Mouse (Mus musculus): ENCODE measurements at regions not wholly inside any gene's neighbourhood (a gene's known extent, or its start where the extent isn't known, plus 50 kb on each side); places are given as distances from the start of the nearest gene placed in this dataset.

DNA sequence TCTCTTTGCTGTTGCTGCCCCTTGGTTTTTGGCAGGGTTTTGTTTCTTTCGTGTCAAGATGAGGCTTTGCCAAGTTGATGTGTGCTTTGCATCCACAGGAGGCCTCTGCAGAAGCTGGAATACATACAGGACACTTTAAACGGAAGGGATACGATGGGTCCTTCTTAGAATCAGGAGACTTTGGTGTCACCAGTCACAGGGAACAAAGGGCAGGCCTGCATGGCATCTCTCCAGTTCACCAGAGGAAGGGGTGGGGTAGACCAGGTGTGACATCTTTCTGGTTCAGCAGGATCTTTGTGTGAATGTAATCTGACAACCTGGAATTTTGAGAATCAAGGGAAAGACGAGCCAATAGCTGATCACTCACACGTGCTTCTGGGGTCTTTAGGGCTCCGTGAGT, 284.5 kb upstream of the Runx1 start:
- intact Hi-C loops (cut with DNase I; ENCODE audit: low total_unique reads) = no loop called here
- no peak for DNase-seq

DNA sequence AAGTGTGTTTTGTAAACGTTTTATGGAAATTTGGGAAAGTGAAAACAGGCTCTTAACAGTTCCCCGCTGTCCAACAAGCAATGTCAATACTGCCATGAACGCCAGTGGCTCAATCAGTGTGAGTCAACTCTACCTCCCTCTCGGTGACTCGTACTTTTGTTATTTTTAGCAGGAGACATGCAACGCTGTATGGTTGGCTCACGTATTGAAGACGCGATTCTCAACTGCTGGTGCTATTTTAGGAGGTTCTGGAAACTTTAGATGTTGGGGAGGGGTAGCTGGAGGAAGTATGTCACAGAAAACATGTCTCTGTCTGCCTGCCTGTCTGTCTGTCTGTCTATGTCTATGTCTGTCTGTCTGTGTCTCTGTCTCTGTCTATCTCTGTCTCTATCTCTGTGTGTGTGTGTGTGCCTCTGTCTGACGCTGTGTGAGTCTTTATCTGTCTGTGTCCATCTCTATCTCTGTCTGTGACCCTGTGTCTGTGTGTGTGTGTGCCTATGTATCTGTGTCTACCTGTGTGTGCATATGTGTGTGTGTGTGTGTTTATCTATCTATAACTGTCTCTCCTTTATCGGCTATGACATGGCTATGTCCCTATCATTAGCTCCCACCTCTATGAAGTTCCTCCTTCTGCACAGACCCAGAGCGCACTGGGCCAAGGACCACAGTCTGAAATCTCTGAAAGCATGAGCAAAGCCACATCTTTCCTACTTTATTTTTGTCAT, 283.9 kb upstream of the Runx1 start:
- no peak for DNase-seq

DNA sequence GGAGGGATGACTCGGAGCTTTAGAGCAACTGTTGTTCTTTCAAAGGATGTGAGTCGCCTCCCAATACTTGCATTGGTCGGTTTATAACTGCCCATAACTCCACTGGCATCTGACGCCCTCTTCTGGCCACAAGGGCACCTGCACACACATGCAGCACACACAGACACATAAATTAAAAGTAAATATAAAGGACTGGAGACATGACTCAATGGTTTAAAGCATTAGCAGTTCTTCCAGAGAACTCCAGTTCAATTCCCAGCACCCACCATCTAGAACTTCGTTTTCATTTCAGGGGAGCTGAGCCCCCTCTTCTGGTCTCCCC, 281.5 kb upstream of the Runx1 start:
- DNase-seq = no peak
- intact Hi-C loops (cut with DNase I; ENCODE audit: low total_unique reads) = no loop called here

More for the DNA sequence above, 283.9 kb upstream of the Runx1 start:
- intact Hi-C loops (cut with DNase I; ENCODE audit: low total_unique reads) = no loop called here

DNA sequence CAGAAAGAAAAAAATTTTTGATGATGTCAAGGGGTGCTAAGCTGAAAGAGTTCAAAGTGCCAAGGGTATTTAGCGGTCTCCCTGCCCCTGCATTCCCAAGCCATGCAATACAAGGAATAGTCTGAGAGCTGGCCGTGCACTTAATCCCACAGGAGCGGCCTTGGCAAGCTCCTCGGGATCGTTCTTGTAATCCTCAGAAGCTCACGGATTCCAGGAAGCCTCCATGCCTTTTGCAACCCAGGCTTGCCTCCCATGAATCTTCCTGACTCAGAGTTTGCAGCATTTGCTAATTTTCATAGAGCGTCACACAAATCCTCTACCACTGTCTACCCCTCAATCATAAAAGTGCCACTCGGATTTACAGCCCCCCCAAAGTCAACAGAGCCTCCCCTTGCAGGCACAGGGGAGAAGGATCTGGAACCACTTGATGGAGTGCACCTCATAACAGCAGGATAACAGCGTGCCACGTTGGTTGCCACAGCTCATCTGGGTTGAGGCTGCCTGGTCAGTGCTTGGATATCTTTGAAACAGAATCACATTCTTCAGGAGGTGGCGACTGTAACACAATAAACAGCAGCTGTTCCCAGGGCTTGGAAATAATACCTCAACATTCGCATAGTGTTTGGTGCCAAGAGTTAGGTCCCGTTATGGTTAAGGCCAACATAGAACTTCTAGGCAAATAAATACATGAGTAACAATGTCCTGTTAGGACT, 281.0 kb upstream of the Runx1 start:
- peak; percentile 64 for DNase-seq
- intact Hi-C loops (cut with DNase I; ENCODE audit: low total_unique reads) = no loop called here

DNA sequence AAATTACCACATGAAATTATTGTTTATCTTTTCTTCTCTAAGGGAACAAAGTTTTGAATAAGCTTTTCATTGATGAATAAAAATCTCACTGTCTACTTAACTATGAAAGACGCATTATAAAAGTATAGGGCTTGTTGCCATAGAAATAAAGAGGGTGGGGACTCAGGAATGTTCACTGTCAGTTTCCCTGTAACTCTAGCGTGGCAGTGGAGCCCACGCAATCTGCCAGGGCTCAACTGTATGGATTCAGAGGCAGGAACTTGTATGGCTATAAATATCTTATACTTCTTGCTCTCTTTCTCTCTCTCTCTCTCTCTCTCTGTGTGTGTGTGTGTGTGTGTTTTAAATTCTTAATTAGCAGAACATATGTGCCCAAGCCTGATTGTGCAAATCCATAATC, 276.2 kb upstream of the Runx1 start:
- intact Hi-C loops (cut with DNase I; ENCODE audit: low total_unique reads) = no loop called here
- DNase-seq = no peak

DNA sequence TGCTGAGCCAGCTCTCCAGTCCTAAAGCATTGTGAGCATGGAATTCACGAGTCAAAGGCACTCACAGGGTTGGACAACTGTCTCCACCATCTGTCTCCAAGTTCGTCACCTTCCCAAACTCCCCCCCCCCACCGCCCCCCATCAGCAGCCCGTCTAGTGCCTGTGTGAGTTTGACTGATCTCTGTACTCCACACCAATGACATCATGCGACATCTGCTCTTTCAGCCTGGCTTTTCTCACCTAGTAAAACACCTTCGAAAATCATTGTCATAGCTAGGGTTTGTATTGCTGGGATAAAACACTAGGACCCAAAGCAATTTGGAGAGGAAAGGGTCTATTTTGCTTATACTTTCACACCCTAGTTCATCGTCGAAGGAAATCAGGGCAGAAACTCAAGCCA, 272.1 kb upstream of the Runx1 start:
- intact Hi-C loops (cut with DNase I; ENCODE audit: low total_unique reads) = no loop called here
- DNase-seq = no peak

DNA sequence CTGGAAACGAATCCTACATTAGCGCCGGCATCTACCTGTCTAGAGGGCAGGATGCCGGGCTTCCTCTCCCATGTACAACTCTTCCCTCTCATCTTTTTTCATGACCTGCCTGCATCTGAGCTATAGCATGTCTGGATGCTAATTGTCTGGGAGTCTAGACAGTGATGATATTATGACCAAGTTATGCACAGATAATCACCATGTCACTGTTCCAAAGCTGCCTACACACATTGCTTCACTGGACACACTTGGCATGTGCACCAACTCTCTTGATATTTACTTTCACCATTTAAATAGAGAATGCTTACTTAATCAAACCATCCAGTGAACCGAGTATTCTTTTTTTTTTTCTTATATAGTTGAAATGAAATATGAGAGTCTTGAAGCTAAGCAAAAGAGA, 270.2 kb upstream of the Runx1 start:
- intact Hi-C loops (cut with DNase I; ENCODE audit: low total_unique reads) = no loop called here

DNA sequence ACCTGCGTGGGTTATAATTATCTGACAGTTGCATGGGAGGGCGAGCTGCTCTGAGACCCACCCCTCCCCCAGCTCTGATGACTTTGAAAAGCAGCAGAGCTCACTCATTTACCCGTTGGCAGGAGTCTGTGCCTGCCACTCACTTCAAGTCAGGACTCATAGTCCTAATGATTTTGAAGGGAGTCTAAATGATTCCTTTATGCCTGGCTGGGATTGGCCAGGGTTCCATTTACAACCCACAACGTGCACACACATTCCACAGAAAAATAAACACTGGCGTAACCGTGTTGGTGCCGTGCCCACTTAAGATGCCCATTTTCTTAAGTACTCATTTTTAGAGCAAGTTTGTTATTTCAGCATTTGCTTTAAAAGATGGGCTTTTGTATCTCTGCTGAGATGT, 266.8 kb upstream of the Runx1 start:
- no peak for DNase-seq
- intact Hi-C loops (cut with DNase I; ENCODE audit: low total_unique reads) = no loop called here

More for the DNA sequence above, 270.2 kb upstream of the Runx1 start:
- DNase-seq = no peak

DNA sequence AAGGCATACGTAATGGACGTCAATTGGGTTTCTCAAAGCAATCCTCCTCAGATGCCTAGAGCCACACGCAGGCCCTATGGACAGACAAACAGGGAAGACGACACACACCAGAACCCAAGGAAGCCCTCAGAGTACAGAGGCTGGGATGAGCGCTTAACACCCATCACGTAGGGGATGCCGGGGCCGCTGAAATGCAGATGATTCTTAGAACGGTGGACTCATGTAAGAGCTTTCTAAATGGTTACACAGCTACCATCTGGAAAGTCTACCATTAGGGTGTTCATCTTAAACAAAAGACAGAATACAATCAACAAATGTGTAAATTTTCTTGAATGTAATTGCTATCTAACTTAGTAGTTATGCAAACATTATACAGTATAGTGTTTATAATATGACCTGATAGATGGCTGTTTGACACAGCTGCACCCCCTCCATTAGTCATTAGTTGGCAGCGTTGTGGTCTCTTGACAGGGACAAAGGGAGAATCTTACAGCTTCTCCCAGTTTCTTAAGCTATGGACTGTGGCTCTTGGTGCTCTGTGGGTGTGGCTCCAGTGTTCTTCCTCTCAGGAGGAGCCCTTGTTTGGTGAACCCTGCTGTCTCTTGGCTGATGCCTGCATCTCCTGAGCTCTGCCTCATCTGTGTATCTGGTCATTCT, 259.4 kb upstream of the Runx1 start:
- DNase-seq = no peak
- intact Hi-C loops (cut with DNase I; ENCODE audit: low total_unique reads) = no loop called here

DNA sequence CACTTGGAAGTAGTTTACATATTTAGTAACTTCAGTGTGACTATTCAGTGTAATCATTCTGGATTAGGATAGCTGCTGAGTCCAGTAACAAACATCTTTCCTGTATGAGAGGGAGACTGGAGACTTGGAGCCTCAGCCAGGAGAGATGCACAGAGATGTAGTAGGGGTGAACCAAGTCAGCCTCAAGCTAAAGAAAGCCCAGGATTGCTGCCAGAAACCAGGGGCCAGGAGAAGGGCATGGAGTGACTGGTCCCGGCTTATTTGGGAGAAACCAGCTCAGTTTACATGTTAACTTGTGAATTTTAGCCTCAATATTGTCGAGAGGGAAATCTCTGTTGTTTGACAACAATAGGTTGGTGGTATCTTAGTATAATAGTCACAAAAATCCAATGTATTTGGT, 257.8 kb upstream of the Runx1 start:
- DNase-seq = no peak
- intact Hi-C loops (cut with DNase I; ENCODE audit: low total_unique reads) = no loop called here

DNA sequence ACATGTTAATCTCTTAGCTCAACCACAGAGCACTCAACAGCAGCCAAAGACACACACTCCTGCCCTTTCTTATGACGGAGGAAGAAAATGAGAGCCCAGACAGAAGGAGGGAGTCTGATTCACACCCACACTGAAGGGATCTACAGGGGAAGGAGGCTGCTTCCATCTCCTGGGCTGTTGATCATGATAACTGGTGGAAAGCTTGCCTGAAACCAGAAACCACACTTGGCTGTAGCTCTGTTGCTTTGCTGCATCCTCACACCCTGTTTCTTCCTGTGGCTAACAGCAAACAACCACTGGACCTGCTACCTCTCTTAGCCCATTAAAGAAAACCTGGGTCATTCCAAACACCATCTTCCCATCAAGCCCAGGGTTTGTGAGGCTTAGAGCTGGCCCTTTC, 257.2 kb upstream of the Runx1 start:
- intact Hi-C loops (cut with DNase I; ENCODE audit: low total_unique reads) = no loop called here
- DNase-seq = no peak

DNA sequence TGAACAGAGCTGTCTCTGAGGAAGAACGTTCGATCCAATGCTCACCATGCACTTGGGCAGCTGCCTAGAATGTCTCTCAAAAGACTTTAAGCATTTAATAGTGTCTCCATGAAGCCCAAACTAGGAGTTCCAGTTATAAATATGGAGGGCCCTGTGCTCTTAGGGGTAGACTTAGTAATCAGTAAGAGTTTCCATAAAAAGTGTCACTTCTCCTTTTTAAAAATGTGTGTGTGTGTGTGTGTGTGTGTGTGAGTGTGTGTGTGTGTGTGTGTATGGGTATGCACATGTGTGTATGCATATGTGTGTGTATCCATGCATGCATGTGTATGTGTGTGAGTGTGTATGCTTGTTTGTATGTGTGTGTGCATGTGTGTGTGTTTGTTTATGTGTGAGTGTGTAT, 255.6 kb upstream of the Runx1 start:
- intact Hi-C loops (cut with DNase I; ENCODE audit: low total_unique reads) = no loop called here
- no peak for DNase-seq

DNA sequence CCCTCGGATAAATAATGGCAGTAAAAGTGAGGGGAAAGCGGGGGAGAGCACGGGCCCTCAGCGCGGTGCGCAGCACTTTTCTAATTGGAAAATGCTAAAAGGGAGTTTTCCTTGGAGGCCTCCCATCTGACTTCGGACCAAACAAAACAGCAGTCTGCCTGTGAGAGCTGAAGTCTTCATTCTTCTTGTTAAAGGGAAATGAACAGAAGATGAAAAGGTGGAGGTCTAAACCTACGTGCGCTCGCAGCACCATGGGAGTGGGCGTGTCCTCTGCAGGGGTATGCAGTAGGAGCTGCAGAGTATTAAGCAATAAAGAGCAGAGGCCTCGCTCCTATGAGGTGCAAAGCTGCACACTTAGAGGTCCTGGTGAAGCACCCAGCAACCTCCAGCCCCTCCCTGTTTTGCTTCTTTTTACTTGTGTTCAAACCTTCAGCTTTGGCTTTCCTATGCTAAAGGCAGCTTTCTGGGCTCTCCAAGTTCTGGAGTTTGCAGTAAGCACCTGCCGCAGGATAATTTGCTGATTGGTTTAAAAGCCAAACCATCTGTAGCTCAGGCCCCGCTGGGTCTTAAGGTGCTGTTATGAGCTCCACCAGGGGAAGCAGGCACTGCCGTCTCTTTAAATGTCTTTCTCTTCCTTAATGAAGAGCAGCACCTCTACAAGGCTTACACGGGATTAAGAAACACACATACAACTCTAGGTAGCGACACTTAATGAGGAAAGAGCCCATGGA, 253.9 kb upstream of the Runx1 start:
- intact Hi-C loops (cut with DNase I; ENCODE audit: low total_unique reads) = no loop called here

DNA sequence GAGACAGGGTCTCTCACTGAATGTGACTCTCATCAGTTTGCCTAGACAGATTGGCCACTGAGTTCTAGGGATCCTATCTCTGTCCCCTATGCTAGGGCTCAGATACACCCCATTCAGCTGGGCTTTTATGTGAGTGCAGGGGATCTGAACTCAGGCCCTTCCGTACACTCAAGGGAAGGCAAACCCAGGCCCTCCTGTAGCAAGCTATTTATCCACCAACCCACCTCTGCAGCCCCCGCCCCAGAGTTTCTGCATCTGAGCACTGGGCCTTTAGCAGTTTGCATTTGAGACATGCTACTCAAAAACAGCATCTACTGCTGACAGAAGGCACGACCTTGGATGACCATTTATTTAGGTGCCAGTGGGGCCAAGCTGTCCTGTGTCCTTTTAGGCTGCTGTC, 253.0 kb upstream of the Runx1 start:
- intact Hi-C loops (cut with DNase I; ENCODE audit: low total_unique reads) = no loop called here
- DNase-seq = no peak

More for the DNA sequence above, 253.9 kb upstream of the Runx1 start:
- DNase-seq = peak; percentile 28

DNA sequence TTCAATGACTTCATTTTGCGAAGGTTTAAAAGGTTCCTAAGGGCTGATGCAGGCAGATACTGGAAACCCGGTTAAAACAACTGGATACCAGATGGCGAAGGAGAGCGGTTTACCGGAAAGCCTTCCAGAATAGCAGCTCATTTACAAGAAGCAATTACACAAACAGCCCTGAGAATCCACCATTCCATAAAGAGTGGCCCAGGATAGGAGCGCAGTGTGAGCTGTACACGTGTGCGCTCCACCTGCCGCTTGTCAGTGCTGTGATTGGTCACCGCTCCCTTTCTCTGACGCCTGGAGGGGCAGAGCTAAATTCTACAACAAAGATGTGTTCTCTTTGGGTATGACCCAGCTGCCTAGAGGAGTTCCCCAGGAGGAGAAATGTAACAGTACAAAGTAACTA, 249.5 kb upstream of the Runx1 start:
- intact Hi-C loops (cut with DNase I; ENCODE audit: low total_unique reads) = no loop called here

DNA sequence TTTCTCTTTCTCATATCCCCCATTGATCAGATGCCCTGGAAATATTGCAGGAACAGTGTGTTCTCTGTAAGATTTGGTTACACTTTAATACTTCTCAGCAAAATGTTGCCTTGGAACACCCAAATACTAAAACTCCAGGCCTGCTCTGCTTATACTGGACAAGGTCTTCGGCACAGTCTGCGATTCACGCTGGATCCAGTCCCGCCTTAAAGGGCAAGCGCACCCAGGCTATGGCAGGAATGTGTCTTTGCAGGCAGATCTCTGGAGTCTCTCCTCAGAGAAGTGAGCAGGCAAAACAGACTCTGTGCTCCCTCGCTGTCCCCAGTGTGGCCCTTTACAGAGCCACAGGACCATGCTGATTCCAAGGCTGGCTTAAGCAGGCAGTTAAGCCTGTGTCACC, 246.2 kb upstream of the Runx1 start:
- peak; percentile 73 for DNase-seq
- intact Hi-C loops (cut with DNase I; ENCODE audit: low total_unique reads) = no loop called here

More for the DNA sequence above, 249.5 kb upstream of the Runx1 start:
- no peak for DNase-seq

DNA sequence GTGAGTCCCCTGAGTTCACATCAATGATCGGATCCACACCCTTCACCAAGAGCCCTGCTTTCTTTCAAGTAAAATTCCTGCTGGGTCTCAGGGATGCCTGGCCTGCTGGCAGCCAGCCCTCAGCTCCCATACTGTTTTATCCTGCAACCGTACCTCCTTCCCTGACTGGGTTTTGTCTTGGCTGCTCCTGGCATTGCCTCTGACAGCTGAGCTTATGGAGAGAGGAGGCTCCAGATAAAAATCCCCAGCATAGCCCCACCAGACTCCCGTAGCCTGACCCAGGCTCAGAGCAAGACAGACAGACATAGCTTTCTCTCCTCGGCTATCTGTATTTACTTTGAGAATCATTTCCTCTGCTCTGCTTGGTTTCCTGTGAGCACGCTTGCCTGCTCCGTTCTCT, 245.8 kb upstream of the Runx1 start:
- DNase-seq = no peak
- intact Hi-C loops (cut with DNase I; ENCODE audit: low total_unique reads) = no loop called here

DNA sequence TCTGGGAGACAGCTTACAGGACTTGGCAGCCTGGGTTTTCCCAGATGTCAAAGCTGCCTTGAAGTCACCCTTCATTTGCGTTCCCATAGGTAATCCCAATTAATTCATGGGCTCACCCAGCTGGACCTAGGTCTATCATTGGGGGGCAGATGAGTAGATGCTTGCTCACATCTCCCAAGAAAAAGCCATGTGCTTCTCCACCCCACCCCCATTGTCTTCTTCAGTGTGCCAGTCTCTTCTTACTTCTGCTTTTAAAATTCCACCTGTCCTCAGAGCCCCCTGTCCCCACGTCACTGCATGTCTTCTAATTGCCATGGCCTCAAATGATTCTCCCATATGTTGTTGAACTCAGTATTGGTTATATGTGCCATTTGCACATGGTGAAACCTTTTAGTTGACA, 240.9 kb upstream of the Runx1 start:
- no peak for DNase-seq
- intact Hi-C loops (cut with DNase I; ENCODE audit: low total_unique reads) = no loop called here

DNA sequence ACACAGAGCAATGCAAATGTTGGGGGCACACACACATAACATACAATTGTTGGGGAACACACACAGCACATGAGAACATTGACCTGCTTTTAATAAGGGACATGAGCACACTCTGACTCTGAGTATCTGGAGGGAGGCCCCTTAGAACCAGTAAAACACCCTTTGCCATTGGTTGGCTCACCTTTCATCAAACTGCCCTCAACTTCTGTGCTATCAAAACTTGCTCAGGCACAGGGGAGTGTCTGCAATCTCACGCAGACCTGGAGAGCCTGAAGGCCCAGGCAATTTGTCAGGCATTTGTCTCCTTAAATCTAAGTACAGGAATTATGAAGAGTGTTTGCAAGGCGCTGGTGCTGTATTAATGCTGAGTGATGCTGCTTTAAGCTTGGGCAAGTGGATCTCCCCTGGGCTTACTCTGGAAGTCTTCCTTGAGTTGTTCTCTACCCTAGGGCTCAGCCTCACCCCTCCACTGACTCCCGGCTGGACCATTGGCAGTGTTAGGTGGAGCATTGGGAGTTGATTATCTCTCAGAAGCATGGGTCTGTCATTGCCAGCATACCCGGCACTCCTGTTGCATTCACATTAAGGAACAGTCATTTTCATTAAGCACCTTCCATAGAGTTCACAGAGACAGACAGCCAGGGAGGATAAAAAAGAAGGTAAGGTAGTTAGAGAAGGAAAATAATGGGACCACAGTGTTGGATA, 235.7 kb upstream of the Runx1 start:
- intact Hi-C loops (cut with DNase I; ENCODE audit: low total_unique reads) = no loop called here

DNA sequence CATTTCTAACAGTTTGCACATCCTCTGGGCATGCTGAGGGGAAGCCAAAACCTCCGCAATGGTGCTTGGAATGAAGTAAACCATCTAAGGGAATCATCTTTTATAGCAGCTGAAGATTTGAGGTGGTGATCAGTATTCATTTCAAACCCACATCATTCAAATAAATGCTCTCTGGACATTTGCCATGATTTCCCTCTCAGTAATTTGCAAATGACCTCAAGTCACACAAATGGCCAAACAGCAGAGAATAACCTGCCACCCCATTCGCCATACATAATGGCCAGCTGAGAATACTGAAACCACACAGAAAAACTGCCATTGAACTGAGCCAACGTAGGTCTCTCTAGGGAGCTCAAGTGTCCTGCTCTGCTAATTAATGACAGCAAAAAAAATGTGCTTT, 230.3 kb upstream of the Runx1 start:
- DNase-seq = no peak
- intact Hi-C loops (cut with DNase I; ENCODE audit: low total_unique reads) = no loop called here

More for the DNA sequence above, 235.7 kb upstream of the Runx1 start:
- DNase-seq = no peak

Measured in gastrocnemius, postnatal 14 days (tissue).